Mouse (Mus musculus) yolk sac, embryonic 10.5 days (tissue): Measurements from ENCODE around the gene Elp4.

Experiments
- DNase-seq: peaks from one replicate; pipeline ENCODE4 v3.0.0-alpha.2; 2017; ENCODE audit warnings: low spot score

Elp4 gene

GRCm38 (mm10) chr2:105805210-105805609, 99.2 kb downstream of the Elp4 start:
- no peak for DNase-seq

DNA sequence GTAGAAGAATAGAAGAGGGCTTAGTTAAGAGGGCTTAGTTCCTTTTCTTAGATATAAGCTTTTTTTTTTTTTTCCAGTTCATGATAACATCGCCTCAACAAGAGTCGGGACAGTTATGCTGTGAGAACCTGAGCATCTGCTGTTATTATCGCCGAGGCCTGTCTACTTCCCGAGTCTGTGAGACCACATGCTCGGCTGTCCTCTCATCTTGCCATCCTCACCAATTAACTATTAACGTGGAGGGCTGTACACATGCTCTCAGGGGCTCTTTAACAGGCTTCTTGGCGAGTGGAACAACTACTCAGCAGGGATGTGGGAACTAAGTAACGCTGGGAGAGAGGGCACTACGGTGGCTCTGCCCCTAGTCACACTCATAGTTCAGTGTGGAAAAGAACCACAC, 99.9 kb downstream of the Elp4 start:
- no peak for DNase-seq

DNA sequence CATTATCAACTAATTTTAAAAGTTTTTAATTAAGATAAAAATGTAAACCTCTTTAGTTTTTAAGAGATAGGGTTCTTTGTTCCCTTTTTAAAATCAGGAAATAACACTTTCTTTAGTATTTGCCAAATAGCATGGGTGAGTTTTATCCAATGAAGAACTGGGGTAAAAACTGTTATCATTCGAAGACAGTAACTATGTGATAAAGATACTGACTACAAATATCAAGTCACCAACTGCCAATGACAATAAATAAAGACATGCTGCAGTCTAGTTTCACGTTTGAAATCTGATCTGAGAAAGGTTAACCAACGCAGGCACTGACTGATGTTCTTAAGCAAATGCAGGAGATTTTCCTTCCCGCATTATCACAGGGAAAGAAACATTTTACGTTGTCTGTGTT, 100.9 kb downstream of the Elp4 start:
- no peak for DNase-seq

DNA sequence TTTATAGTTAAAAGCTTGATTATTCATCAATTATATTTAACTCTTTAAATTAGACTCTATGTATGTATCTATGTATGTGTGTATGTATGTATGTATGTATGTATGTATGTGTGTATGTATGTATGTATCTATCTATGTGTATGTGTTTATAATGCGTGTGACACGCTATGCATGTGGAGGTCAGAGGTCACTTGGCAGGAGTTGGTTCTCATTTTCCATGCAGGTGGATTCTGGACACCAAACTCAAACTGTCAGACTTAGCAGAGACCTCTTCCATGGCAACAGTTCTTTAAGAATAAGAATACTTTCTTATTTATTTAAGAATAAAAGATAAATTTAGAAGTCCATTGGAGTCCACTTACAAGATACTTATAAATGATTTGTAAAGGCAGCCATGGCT, 101.5 kb downstream of the Elp4 start:
- DNase-seq = no peak

DNA sequence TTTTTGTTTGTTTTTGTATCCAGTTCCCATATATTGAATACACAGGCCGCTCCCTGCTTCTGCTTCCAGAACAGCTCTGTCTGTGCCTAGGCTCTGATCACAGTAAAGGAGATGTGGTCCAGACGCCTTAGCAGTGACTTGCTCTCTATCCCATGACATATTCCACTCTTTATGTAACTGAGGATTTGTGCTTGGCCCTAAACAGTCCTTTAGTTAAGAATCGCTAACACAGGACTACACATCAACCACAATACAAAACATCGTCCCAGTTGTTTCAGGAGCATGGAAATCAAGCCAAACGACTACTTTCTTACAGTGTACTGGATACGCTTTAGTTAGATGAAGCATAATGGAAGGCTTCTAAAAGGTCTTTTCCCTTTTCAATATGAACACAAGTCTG, 102.8 kb downstream of the Elp4 start:
- no peak for DNase-seq

DNA sequence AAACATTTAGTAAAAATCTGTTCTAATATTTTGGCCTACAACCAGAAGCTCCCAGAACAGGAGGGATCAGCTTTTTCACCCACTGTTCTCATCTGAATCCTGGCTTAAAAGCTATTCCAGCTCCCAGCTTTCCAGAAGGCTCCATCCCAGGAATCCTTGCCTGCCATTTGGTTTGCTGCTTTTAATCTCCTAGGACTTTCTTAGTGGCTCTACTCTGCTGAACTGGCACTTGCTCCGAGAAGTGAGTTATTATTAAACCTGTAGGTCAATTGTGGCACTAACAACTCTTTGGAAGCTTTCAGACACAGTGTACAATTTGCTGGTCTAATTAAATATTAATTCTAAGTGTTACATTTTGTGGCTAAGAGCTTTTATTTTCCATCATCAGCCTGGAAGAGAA, 103.7 kb downstream of the Elp4 start:
- no peak for DNase-seq

DNA sequence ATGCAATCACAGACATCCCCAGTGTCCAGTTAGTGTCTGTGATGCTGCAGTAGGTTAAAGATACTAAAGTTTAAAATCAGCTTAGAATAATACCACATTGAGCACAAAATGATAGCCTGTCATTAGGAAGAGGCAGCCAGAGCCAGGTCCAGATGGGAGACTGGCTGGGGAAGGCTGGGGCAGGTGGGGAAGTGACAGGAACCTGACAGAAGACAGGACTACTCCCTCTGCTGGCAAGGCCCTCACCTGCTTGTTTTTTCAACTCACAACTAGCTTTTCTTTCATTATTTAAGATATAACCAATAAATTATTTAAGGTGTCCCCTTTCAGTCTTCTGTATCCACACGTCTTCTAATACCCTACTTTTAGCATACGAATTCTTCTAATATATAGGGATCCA, 104.5 kb downstream of the Elp4 start:
- no peak for DNase-seq

DNA sequence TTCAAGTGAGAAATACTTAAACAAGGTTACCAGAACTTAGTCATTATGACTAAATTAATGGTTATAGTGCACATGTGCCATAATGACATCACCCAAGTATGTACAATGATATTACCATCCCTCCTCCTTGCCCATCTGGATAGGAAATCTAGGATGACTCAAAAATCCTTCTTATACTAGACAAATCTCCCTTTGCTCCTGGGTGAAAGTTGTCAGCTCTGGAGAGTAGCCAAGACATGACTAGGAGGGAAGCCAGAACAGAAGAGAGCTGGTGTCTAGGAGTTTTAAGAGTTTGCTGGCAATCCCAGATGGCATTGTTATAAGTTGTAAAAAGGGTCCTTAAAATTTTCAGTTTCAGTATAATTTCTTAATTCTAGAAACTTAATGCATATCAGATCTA, 106.5 kb downstream of the Elp4 start:
- no peak for DNase-seq

- no peak for DNase-seq
Measured at GRCm38 (mm10) chr2:105796101-105796500, 108.3 kb downstream of the Elp4 start.

DNA sequence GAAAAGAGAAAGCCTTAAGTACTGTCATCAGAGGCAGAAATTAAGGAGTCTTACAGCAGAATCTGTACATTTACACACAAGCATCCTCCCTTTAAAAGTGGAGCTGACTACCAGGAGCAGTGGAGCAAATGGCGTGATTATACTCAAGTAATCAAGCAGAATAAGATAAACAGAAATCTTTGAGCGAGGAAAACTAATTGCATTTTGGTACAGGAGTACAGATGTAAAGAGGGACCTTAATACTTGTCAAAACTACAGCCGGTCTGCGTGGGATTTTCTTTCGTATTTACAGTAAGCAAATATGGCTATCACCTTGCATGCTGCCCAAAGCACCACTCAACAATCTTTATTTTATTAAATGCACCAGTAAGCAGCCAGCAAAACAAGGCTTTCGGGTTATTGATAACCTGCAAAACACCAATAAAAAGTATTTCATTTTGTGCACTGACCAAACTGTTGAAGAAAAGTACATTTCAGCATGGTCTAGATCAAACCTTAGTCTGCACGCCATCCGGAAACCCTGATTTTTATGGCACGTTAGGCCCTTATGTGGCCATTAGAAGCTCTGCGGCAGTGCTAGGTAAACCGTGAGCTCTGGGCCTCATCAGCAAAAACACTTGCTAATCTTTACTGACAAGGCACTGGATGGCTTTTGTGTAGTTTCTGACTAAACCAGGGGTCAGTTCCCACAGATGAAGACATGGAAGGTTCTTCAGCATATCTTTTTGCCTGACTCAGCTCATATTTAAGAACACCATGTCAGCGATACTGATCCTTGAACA, 111.8 kb downstream of the Elp4 start:
- DNase-seq = no peak

DNA sequence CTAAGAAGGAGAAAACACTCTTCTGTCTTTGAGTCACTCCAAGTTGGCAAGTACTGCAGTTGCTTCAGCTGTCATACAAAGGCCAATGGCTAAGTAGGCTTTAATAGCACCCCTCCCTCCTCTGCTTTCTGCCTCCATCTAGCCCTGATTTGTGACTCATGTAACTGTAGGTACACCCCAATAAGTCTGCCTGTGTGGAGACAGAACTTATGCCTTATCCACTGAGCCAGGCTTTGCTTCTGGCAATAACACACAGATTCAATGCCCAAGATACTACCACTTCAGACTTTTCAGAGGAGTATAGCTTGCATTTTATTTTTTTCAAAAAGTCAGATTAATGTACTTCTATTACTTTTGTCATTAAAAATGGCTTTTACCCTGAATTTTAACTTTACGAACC, 114.4 kb downstream of the Elp4 start:
- DNase-seq = no peak

DNA sequence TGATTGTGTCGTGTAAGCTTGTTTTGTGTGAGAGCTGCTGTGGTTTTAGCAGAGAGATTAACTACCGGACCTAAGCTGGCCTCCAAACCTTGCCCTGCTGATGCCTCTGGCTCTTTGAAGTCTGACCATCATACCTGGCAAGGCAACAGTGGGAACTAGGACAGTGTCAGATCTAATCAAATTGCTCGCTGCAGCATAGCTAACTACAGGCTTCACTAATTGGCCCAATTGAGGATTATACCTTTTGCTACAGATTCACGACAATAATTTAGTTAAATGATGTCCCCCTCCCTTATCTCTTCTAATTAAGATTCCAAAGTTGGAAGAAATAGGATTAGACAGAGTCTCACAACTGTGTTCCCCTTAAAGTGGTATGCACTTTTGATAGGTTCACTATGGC, 116.6 kb downstream of the Elp4 start:
- no peak for DNase-seq

GRCm38 (mm10) chr2:105786986-105787385, 117.4 kb downstream of the Elp4 start:
- no peak for DNase-seq

- DNase-seq = no peak
Measured at GRCm38 (mm10) chr2:105782885-105783284, 121.5 kb downstream of the Elp4 start.

- no peak for DNase-seq
Measured at GRCm38 (mm10) chr2:105780739-105781138, 123.6 kb downstream of the Elp4 start.

DNA sequence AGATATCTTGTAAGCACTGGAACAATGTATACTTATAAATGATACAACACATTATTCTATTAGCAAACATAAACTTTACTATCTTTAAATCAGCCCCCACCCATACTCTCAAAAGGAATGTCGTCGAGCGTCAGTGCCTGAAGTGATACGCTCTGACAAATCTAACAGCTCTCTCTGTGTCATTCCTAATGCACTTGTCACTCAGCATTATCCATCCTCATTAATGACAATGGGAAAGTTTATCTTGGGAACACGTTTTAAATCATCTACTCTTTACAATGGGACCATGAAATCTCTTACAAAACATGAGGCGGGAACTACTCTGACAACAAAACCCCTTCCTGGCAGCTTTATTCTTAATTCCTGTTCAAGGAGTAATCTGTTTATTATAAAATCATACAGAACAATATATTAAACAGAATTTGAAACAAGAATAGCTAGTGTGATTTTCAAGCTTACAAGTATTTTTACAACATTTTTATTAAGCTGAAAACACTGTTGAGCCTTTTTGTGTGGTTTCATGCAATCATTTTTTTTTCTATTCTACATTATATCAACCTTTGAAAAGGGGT, 125.0 kb downstream of the Elp4 start:
- no peak for DNase-seq

GRCm38 (mm10) chr2:105771314-105771713, 133.1 kb downstream of the Elp4 start:
- no peak for DNase-seq

GRCm38 (mm10) chr2:105769747-105770328, 134.5 kb downstream of the Elp4 start:
- no peak for DNase-seq

GRCm38 (mm10) chr2:105753512-105753911, 150.9 kb downstream of the Elp4 start:
- DNase-seq = no peak

DNA sequence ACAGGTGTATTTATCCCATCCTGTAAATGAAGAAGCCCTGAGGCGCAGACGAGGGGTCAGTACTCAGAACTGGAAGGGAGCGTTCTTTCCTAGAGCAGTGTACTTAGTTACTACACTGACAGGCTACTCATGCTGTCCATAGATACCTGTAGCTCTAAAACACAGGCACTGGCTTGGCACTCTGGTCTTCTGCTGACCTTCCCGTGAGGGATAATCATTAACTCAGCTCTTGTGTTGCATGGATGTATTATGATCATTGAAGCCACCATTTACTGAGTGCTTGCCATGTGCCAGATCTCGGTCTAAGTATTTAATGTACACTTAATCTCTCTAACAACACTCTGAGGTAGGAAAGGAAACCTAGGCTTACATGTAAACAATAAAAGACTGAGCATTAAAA, 155.3 kb downstream of the Elp4 start:
- no peak for DNase-seq

DNA sequence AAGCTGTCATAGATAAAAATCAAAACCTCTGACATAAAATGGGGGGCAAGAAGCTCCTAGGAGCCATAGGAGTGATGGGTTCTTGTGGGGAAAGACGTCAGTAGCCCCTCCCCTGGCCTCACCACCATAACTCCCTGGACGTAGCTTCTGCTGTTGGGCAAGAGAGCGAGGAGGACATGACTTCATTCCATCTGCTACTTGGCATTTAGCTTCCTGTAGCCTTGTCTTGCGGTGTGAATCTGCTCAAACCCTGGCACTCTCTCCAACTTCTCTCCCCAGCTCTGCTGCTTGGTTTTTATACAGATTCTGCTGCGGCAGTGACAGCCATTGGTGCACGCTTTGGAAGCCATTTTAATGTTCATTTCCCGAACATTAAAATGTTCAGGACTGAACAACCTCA, 157.5 kb downstream of the Elp4 start:
- no peak for DNase-seq

- no peak for DNase-seq
Measured at GRCm38 (mm10) chr2:105736166-105736565, 168.2 kb downstream of the Elp4 start.

DNA sequence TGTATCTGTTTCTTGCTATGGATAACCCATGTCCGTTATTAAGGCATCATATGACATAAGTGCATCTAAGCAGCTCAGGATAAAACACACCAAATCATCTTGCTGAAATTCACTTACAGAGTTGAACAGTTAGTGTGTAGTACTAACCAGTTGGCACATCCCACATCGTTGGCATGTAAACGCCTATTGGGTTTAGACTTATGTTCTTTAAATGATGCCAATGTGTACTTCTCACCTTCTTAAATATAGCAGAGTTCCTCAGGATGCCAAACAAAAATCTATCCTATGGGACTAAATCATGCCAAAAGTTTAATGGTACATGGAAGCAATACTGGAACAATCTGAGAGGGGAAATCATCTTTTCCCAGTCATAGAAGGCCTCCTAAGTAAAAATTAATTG, 173.7 kb downstream of the Elp4 start:
- DNase-seq = no peak

DNA sequence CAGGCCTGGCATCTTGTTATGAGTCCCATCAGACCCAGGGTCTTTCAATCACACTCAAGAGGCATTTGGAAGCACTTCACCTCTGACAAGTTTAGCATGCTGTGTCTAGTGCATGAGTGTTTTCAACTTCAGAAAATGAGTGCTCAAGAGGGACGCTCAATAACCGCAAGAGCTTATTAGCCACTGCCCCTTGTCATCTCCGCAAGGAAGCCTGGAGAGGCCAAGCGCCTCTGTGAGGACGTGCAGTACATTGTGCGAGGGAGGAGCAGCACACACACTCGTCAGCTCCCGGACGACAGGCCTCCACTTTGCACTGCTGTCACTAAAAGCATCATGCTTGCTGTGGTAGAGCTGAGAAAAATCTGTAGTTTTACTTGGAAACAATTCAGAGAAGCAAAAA, 177.7 kb downstream of the Elp4 start:
- DNase-seq = no peak
